Mouse (Mus musculus) mature B cell (primary cell): ENCODE data around the gene Glmp.
"Not testable (repeated sequence)": the region's sequence is repeated elsewhere in the genome, so short reads cannot be mapped to it uniquely, and the experiment has no call there.

Source experiments
- in situ Hi-C: fragments of 300-500 bp; cut with MboI; formaldehyde crosslinking; loops from 2 replicates; pipeline ENCODE4 v1.14.3; 2019

Gene Glmp

DNA sequence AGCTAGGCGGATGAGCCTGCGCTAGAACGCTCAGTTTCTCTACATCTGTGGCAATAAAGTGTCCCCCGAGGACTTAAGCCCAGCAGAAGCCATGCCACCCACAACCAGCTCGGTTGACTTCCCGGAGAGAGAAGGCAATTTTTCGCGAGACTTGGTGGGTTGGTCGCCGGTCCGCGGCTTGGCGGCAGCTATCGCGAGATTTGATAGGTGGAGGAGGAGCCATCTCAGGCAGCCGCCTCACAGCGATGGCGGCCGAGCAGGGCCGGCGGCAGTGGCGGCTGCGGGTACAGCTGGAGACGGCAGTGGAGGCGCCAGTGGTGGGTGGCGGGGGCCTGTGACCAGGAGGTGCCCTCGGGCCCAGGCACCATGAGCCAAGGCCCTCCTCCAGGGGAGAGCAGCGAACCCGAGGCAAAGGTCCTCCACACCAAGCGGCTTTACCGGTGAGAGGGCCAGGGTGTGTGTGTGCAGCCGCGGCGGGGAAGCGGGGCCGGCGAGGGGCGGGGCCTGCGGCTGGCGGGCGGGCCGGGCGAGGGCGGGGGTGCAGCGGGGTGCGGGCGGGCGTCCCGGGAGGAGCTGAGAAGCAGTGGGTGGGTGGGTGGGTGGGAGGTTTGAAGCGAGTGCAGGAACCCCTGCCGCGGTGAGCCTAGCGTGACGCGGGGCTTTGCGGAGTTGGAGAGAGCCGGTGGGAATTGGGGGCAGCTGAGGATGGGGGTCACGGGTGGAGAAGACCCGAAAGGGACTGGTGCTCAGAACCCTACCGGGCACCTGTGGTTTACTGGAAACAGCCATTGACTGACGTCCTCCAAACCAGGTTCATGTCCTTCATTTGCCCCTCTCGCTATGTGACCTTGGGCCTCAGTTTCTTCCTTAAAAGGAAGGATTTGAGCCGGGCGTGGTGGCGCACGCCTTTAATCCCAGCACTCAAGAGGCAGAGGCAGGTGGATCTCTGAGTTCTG is 11.5 kb downstream of the Glmp start, which contains the start of the genes Tmem79 and Smg5:
Tmem79 (minus strand) TSS at position 91 of the 956 bp plus-strand sequence.
Smg5 (plus strand) TSS at position 203 of the 956 bp plus-strand sequence.
- in situ Hi-C loops = no loop called here

DNA sequence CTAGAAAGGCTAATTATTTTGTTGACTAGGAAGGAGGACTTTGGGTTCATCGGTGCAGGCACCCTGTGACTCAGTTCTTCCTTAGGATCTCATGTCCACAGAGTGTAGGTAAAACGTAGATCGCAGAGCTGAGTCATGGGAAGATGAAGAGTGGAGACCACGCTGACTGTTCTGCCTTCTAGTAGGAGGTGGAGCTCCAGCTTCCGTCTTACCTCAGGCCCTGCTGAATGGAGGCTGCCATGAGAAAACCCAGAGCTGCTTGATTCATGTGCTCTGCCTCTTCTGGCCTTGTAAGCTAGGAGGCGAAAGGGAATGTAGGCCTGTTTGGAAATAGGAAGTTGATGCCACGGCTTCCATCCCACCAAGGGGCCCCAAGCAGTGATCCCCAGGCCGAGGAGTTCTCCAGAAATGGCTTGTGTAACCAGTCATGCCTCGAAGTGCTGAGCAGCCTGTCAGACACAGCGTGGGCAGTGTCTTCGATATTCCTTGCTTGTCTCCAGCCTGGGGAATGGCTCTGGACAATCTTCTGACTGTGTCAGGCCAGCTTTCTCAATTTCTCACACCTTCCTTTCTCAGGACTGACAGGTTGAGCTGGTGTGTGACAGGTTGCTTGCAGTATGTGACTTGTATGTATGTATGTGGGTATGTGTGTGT is 12.7 kb downstream of the Glmp start:
- in situ Hi-C loops = no loop called here

DNA sequence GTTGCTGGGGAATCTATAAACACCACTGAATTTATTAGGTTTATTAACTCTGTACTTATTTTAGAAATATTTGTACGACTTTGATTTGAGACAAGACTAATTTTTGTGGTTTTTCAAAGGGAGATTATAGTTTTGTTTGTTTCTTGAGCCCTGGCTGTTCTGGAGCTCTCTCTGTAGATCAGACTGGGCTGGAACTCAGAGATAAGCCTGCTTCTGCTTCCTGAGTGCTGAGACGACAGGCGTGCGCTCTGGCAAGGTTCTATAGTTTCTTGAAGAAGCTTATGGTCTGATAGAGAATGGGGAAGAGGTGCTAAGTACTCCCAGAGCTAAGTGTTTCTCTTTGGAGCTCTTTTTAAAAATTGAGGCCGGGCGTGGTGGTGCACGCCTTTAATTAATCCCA is 13.5 kb downstream of the Glmp start:
- in situ Hi-C loops = no loop called here

DNA sequence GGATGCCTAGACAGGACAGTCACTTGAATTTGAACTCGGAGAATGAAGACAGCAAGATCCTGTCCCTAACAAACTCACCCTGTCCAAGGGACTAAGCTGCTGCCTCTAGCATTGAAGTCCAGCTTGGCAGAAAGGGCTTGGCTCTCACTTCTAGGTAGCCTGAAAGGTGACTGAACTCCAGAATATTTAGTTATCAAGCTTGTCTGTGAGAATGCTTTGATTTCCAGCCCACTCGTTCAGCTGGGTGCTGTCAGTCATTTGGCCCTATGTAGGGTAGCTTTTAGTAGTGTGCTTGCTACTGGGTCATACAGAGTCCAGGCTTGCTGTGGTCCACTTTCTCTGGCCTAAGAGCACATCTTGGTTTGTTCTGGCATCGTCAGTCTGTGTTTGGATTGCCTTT is 14.2 kb downstream of the Glmp start:
- in situ Hi-C loops = no loop called here

DNA sequence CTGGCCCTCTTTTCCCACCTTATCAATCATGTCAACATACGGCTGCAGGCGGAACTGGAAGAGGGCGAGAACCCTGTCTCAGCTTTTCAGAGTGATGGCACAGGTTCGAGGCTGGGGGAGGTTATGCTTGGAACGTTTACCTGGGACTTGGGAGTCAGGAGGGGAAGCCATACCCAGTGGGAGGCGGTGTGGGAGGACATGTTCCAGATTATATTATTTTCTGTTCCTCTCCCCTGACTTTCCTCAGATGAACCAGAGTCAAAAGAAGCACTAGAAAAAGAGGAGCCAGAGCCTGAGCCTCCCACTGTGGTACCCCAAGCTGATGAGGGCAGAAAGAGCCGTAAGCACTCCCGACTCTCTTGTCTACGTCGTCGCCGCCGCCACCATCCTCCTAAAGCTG is 25.9 kb downstream of the Glmp start:
- in situ Hi-C loops = no loop called here

DNA sequence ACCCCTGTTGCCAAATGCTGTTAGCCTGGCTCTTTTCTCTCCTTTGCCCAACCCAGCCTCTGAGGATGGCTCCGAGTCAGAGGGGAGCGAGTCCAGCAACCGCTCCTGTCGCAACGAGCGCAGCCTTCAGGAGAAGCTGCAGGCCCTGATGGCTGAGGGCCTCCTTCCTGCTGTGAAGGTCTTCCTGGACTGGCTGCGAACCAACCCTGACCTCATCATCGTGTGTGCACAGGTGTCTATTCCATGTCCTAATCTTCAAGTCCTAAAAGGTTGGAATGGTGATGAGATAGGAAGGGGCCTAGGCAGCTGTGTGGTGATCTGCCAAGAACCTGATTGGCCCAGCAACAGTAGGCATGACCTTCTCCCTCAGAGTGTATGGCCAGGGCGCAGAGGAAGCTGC is 28.1 kb downstream of the Glmp start:
- in situ Hi-C loops = no loop called here

DNA sequence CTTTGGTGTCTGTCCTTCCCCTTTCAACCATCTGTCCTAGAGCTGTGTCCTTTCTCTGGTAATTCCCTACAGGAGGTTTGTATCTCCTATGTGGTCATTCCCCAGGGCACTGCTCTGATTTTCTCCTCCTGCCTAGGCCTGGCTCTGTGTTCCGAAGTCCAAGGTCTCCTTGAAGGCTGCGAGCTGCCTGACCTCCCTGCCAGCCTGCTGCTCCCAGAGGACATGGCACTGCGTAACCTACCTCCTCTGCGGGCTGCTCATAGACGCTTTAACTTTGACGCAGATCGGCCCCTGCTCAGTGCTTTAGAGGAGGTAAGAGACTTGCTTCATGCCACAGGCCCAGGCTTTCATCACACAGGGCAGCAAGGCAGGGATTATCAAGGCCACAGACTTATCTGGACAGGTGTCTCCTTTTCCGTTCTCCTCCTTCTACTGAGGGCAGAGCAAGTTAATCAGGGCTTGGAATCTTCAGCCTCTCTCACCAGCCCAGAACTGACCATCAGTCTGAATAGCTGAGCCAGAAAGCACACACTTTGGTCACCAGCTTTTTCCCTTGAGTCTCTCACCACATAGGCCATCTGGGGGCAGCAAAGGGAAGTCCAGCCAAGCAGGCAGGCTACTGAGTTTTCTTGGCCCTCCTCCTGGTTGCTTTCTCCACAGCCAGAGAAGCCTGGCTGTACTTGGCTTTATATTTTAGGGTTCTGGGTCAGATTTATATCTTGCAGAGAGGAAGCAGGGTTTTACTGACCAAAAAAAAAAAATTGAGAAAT is 29.8 kb downstream of the Glmp start:
- in situ Hi-C loops = no loop called here

DNA sequence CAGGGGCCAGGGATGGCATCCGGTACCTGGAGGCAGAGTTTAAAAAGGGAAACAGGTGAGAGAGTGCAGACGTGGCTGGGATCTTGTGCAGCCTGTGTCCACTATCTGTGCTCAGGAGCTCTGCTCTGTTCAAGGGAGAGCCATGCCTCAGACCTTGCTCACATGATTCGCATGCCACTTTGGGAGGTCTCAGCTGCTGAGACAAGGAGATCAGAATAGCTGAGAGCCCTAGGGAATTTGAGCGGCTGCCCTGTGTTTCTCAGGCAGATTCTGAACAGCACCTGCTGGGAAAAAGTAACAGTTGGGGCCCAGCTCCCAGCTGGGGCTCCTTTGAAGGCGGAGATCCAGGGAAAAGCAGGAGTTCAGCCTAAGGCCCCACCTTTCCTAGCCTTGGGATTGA is 34.8 kb downstream of the Glmp start:
- in situ Hi-C loops = no loop called here

DNA sequence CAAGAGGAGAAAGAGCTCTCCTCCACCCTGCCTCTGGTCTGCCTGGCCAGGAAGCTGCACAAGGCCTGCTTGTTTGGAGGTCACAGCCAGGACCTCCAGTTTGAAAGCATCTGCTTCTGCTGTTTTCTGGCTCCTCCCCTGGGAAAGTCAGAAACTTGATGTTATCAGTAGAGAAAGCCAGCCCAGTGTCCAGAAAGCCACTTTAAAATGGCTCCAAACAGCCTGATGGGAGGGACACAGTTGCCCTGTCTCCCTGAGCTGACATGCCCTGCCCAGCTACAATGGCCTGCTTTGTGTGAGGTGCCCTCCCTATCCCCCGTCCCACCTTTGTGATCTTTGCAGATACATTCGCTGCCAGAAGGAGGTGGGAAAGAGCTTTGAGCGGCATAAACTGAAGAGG is 35.2 kb downstream of the Glmp start:
- in situ Hi-C loops = no loop called here

DNA sequence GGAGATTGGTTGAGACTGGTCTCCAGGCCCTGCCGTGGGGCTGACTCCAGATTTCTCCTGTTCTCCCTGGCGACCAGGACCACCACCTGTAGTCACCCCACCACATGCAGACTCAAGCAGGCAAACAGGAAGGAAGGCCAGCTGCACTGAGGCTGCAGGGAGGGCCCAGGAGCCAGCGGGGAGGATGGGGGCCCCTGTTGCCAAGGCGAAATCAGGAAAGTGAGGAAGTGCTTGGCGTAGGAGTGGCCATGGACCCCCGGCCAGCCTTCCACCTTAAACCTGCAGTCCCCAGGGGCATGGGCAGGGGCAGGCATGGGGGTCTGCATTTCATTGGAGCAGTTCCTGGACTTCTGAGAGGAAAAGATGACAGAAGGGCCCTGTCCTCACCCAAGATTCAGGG is 36.3 kb downstream of the Glmp start:
- in situ Hi-C loops = no loop called here

DNA sequence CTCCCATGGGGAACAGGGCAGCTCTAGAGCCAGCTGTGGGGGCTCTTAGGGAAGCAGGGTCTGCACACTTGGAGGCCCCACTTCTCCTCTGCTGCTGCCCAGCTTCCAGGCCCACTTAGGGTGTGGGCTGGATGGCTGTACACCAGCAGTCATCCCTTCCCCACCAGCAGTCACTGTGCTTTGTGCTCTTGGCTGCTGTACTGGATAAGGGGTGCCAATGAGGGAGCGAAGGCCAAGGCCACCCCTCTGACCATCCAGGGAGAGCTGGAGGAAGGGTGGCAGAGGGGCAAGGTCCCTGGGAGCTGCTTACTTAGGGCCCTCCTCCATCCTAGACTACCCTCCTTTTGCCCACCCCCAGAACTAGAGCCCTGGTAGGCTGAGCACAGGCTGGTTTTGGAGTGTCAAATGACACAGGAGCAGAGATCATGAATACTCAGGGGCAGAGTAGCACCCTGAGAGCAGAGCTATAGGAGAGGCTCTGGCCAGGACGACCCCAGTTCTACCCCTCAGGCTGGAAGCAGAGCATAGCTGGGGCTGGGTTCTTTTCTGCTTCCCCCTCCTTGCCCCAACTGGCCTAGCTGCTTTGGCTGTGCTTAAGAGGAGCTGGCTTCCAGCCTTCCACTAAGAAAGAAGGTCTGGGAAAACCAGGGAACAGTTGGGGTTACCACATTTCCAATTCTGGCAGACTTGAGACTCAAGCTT is 36.9 kb downstream of the Glmp start:
- in situ Hi-C loops = no loop called here

DNA sequence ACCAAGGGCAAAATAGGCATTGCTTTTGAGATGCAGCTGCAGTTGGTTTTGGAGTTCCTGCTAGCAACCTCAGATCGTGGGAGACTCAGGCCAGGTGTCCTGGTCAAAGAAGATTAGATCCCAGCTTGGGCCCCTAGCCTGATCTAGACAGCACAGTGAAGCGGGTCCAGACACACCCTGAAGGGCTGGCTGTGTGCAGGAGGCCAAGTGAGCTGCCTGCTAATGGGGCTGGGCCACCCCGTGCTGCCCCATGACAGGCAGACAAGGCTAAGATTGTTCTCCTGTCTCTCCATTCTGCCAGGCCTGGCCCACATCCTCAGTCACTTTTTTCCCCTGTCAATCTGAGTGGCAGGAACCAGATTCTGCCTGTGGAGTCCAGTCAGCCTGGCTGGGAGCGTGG is 38.9 kb downstream of the Glmp start:
- in situ Hi-C loops = no loop called here

DNA sequence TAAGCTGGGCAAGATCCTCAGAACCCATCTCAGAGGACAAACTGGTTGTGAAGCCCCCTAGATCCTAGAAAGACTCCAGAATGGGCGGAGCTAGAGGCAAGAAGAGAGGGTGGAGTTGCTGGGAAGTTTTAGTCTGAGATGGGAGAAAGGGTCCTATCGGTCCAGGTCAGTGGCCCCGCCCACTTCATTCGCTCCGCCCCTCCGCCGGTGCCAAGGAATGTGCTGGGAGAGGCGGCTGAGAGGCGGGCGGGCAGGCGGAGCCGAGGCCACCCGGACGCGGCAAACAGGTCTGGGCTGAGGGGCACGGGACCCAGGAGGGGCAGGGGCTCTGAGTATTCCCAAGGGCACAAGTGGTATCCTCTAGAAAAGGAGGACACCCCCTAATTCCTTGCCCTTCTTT is 39.5 kb downstream of the Glmp start, which contains the start of gene Paqr6:
Paqr6 (plus strand) TSS at position 248 of the 400 bp plus-strand sequence.
- in situ Hi-C loops = no loop called here

DNA sequence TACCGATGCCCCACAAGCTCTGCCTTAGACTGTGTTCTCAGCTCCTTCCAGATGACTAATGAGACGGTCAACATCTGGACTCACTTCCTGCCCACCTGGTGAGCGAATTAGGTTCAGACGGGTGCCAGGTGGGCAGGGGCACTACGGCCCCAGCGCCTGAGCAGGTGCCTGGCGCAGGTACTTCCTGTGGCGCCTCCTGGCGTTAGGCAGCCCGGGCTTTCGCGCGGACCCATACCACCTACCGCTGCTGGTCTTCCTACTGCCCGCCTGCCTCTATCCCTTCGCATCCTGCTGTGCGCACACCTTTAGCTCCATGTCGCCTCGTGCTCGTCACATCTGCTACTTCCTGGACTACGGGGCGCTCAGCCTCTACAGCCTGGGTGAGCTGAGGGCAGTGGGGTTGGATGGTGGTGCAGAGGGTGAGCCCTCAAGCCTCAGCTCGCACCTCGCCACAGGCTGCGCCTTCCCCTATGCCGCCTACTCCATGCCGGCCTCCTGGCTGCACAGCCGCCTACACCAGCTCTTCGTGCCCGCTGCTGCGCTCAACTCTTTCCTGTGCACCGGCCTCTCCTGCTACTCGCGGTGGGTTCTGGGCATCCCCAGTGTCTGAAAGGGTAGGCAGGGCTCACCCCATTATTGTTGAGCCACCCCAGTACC is 41.0 kb downstream of the Glmp start:
- in situ Hi-C loops = no loop called here

DNA sequence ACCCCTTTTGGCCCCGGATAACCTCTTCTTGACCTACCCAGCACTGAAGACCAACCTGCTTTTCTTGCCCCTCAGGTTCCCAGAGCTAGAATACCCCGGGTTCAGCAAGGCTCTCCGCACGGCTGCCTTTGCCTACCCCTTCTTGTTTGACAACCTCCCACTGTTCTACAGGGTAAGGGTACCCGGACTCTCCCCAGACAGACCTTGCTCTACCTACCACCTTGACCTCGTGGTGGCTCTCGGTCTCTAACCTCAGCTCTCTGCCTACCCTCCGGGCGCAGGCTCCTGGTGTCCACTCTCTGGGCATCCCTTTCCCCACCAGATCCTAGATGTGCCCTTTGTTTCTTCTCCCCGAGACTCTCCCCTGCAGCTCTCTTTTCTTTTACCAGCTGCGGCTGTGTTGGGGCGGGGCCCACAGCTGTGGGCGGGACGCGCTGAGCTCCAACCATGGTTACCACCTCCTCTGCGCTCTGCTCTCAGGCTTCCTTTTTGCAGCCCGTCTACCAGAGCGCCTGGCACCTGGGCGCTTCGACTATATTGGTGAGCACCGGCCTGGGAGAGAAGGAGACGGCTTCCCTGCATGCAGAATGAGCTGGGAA is 42.1 kb downstream of the Glmp start:
- in situ Hi-C loops = not testable (repeated sequence)

DNA sequence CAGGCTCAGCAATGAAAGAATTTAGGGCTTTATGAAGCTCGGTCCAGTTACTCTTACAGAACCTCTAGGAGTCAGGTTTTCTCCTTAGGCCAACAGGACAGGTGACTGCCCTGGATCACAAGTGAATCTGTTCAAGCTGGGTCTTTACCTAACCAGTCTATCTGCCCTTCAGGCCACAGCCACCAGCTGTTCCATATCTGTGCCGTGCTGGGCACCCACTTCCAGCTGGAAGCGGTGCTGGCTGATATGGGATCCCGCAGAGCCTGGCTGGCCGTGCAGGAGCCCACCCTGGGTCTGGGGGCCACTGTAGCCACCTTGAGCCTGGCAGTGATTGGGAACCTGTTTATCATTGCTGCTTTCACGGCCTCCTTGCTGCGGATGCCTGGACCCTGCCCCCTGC is 42.7 kb downstream of the Glmp start:
- in situ Hi-C loops = not testable (repeated sequence)

DNA sequence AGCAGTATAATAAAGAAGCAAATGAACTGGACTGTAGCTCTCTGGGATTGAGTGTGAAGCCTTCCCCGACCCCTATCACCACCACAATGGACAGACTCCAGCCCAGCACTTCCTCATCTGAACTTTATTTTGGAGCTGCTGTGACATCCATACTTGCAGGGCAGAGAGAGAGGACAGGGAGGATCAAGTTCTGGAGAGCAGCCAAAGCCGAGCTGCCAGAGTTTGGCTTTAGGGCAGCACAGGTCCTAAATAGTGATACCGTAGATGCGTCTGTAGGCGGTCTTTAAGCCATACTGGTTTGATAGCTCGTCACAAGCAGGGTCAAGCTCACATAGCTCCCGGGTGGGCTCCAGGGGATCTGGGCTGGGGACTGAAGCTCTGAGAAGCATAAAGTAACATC is 43.7 kb downstream of the Glmp start:
- in situ Hi-C loops = not testable (repeated sequence)

DNA sequence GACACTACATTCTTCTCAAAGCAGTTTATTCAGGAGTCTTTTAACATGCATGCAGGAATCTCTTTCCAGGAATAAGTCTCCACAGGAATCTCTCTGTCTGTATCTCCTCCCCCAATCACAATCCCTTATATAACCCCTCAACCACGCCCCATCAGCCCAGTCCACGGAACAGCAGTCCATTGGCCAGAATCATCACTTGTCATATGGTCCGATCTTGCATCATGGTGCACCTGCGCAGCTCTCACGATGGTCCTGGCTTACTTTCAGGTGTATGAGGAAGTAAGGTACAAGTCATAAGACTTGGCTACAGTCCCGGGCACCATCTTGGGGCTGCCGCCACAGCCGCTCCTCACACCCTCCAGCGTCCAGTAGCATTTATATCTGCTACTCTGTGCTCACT is 47.8 kb downstream of the Glmp start, which contains the start of gene Bglap3:
Bglap3 (minus strand) TSS at position 101 of the 400 bp plus-strand sequence.
- in situ Hi-C loops = not testable (repeated sequence)

DNA sequence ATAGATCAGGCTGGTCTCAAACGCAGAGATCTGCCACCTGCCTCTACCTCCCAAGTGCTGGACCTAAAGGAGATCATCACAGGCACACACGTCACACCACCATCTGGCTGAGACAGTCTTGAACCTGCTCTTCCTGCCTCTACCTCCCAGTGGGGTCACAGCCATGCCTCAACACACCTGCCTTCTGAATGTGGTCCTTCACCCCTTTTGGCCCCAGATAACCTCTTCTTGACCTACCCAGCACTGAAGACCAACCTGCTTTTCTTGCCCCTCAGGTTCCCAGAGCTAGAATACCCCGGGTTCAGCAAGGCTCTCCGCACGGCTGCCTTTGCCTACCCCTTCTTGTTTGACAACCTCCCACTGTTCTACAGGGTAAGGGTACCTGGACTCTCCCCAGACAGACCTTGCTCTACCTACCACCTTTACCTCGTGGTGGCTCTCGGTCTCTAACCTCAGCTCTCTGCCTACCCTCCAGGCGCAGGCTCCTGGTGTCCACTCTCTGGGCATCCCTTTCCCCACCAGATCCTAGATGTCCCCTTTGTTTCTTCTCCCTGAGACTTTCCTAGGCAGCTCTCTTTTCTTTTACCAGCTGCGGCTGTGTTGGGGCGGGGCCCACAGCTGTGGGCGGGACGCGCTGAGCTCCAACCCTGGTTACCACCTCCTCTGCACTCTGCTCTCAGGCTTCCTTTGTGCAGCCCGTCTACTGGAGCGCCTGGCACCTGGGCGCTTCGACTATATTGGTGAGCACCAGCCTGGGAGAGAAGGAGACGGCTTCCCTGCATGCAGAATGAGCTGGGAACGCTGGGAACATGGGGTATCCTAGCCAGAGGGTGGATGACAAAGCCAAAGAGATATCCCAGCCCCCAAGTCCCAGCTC is 51.2 kb downstream of the Glmp start:
- in situ Hi-C loops = not testable (repeated sequence)

DNA sequence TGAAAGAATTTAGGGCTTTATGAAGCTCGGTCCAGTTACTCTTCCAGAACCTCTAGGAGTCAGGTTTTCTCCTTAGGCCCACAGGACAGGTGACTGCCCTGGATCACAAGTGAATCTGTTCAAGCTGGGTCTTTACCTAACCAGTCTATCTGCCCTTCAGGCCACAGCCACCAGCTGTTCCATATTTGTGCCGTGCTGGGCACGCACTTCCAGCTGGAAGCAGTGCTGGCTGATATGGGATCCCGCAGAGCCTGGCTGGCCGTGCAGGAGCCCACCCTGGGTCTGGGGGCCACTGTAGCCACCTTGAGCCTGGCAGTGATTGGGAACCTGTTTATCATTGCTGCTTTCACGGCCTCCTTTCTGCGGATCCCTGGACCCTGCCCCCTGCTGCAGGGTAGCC is 51.8 kb downstream of the Glmp start:
- in situ Hi-C loops = not testable (repeated sequence)
